Mouse (Mus musculus): ENCODE measurements at regions not wholly inside any gene's neighbourhood (a gene's known extent, or its start where the extent isn't known, plus 50 kb on each side); places are given as distances from the start of the nearest gene placed in this dataset.
A peak's percentile ranks its signal among the peaks of the same experiment; 100 is the strongest.

DNA sequence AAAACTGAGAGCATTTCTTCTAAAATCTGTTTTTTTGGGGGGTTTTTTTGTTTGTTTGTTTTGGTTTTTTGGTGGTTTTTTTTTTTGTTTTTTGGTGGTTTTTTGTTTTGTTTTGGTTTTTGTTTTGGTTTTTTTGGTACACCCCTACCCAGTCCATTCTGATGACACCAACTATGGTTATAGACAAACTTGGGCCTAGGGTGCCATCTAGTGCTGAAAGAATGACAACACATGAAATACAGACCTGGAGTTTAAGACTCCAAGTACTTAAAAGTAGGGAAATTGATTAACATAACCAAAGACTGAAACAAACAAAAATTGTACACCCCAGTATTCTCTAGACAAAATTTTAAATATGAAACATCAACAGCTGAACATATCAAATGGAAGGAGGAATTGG lies 76.0 kb upstream of the Ano5 start:
- DNase-seq (ENCODE audit: low spot score in 2 of 2): peak in 1 of 2 experiments; percentile 17

- DNase-seq (ENCODE audit: low spot score in 2 of 2): no peak
Observed at GRCm38 (mm10) chr7:51454989-51455692, 55.7 kb upstream of the Ano5 start.

DNA sequence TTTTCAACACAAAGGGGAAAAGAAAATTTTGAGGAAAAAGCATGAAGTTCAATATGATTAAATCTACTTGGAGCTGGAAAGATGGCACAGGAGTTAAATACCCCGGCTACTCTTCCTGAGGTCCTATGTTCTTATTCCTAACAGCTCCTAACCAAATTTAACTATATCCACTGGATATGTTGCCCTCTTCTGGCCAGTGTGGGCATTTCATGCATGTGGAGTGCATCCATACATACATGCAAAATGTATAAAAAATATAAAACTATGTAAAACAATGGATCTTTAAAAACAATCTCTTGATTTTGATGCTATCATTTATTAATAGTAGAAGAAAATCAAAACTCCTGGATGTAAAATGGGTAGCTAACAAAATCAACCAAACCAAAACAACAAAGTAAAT lies 52.1 kb upstream of the Ano5 start:
- DNase-seq (ENCODE audit: low spot score in 2 of 2): no peak

Data from layer of hippocampus, adult 8-10 months (tissue).